Mouse (Mus musculus): ENCODE measurements around the gene Rhog. TPM values are rescaled to one million over a fixed set of nuclear protein-coding genes. Genes with fewer than 3 reads are reported as not detected.

Gene Rhog
- total RNA-seq, 2 experiments from 2014 or later, result 13.8 to 14.5 TPM

Other genes with a start within 250 kb of the Rhog start
- gene Il18bp, start 237.4 kb downstream of the Rhog start, total RNA-seq (2021), result 10 to 100 TPM in 1 of 2 experiments, 1 to 10 TPM in 1; 8.6 to 10.1 TPM
- gene Rnf121, start 190.6 kb downstream of the Rhog start, total RNA-seq (2021), result 10 to 100 TPM; 39.1 to 44.4 TPM
- 10 to 100 TPM; 24.6 to 25.0 TPM for gene Xndc1, start 190.5 kb downstream of the Rhog start, total RNA-seq (2021)
- 1 to 10 TPM; 1.1 to 1.8 TPM for gene Xntrpc, start 190.3 kb downstream of the Rhog start, total RNA-seq (2021)
- under 1 TPM in 1 of 2 experiments, not detected in 1; 0.73 TPM for gene Trpc2, start 172.9 kb downstream of the Rhog start, total RNA-seq (2021)
- gene Art1, start 154.3 kb downstream of the Rhog start, total RNA-seq (2021), result not detected
- not detected for gene Art5, start 146.6 kb downstream of the Rhog start, total RNA-seq (2021)
- under 1 TPM; 0.18 to 0.43 TPM for gene Chrna10, start 139.2 kb downstream of the Rhog start, total RNA-seq (2021)
- gene Nup98, start 45.9 kb downstream of the Rhog start, total RNA-seq (2021), result 10 to 100 TPM; 33.4 to 33.8 TPM
- gene Pgap2, start 45.8 kb downstream of the Rhog start, total RNA-seq (2021), result 10 to 100 TPM; 31.5 to 32.6 TPM
- gene Stim1, start 11.8 kb upstream of the Rhog start, total RNA-seq (2021), result 10 to 100 TPM; 71.5 to 73.3 TPM
- gene Rrm1, start 185.6 kb upstream of the Rhog start, total RNA-seq (2021), result 10 to 100 TPM; 14.5 TPM
- not detected for gene Olfr543, start 225.6 kb upstream of the Rhog start, total RNA-seq (2021)
- gene Olfr544, start 232.3 kb upstream of the Rhog start, total RNA-seq (2021), result not detected
- gene Olfr545, start 243.5 kb upstream of the Rhog start, total RNA-seq (2021), result not detected

Measured in left cerebral cortex, postnatal 10 days (tissue).